Mouse (Mus musculus) layer of hippocampus, postnatal 36 days (tissue): ENCODE results near the gene Zxdc. TPM values are rescaled to one million over a fixed set of nuclear protein-coding genes. Genes with fewer than 3 reads are reported as not detected.
A peak's percentile ranks its signal among the peaks of the same experiment; 100 is the strongest.

ENCODE experiments used
- DNase-seq, 2 experiments: peaks; one replicate each; pipeline ENCODE4 v3.0.0; 2022
- total RNA-seq, 2 experiments: library from RNA; stranded (reverse); gene quantifications; 2 replicates each; pipeline ENCODE4 v1.2.3; 2021

The Zxdc gene
- total RNA-seq: 10 to 100 TPM; 29.6 to 33.5 TPM

GRCm38 (mm10) chr6:90368976-90369724 lies at the start of gene Zxdc:
TSS of gene Zxdc (plus strand) at chr6:90369492.
- peak; percentile 99 for DNase-seq

- DNase-seq: no peak
Measured at GRCm38 (mm10) chr6:90320429-90320828, 48.9 kb upstream of the Zxdc start.

DNA sequence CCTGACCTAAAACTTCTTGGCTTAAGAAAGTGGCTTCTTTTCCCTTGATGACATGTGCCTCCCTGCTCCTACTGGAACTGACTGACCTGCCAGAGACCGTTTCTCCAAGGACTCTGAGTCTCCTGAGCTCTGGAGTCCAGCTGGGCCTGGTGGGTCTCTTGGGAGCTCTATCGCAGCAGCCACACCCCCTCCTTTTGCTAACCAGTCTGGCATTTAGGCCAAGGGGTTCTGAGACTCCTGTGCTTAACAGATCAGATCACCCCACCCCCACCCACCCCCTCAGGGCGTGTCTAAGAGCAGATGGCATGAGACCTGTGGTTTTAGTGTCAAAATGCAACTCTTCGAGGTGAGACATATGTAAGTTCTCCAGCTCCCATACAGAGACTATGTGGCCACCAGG lies 47.5 kb upstream of the Zxdc start:
- no peak for DNase-seq

DNA sequence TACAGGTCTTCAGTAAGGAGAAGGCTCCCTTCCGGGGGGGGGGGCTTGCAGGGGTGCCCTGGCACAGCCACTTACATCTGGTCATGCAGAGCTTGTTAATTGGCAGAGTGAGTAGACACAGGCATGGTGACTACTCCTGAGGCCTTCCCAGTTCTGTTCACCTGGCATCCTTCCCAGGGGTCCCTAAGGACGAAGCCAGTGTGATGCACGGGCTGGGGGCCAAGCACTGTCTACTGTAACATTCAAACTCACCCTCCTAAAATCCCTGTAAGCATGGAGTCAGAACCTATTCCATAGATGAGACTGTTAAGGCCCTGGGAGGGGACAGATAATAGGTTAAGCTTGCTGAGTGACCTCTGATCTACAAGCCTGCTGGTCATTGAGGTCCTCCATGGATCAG lies 45.3 kb upstream of the Zxdc start:
- no peak for DNase-seq

GRCm38 (mm10) chr6:90324463-90324862 lies 44.8 kb upstream of the Zxdc start:
- DNase-seq: no peak

GRCm38 (mm10) chr6:90324991-90325390 lies 44.3 kb upstream of the Zxdc start, which contains the start of gene Chst13:
TSS of gene Chst13 (minus strand) at chr6:90325185.
- no peak for DNase-seq

- DNase-seq: no peak
Measured at GRCm38 (mm10) chr6:90327670-90328069, 41.6 kb upstream of the Zxdc start.

DNA sequence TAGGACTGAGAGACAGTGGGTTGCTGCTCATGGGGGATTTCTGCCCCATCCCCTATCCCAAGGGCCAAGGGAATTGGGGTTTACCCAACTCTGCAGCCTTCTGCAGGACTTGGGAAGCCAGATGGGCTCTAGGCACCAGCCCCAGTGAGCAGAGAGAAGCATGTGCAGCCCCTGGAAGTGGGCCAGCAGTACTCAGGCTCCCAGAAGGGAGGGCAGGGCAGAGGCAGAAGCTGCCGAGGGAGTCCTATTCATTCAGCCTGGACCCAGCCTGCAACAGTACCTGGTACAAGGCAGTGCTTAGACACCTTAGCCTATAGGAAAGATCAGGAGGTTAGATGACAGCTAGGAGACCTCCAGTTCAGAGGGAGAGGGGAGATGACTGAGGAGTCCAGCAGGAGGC lies 39.3 kb upstream of the Zxdc start:
- peak; percentile 74 to 80 for DNase-seq

- no peak for DNase-seq
Measured at GRCm38 (mm10) chr6:90332561-90333425, 36.5 kb upstream of the Zxdc start, which contains the start of gene Uroc1. TSS of gene Uroc1 (plus strand) at chr6:90333284.

- no peak for DNase-seq
Measured at GRCm38 (mm10) chr6:90334244-90334643, 35.0 kb upstream of the Zxdc start.

- DNase-seq: no peak
Measured at GRCm38 (mm10) chr6:90342343-90342742, 26.9 kb upstream of the Zxdc start.

DNA sequence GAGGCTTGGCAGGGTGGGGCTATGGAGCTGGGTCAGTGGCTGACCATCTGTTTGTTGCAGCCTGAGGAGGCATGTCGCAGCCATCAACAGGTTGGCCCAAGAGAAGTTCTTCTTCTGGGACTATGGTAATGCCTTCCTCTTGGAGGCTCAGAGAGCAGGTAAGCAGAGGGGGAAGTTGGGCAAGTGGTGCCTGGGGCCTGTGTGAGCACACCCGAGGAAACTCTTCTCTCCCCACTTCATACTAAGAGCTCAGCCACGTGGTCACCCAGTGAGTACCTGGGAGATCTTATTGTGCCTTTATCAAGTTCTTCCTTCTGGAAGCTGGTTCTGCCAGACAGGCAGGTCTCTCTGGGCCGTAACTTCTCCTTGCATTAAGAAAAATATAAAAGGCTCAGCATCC lies 22.1 kb upstream of the Zxdc start:
- DNase-seq: no peak

DNA sequence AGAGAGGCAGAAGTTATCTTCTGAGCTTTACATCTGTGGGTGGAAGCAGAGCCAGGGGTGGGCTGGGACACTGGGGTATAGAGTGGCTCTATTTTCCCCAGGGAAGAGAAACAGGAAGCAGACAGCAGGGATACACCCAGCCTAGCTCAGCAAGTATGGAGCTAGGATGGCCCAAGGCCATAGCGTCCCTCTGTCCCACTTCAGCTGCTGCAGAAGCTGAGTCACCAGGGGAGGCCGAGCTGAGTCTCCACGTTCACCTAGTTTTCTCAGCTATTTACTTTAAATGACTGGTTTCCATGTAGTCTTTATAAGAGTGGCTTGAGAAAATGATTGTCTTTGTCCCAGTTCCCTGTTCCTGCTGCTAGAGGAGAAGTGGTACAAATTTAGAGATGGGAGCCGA lies 20.8 kb upstream of the Zxdc start:
- DNase-seq: no peak

- no peak for DNase-seq
Measured at GRCm38 (mm10) chr6:90350011-90350410, 19.3 kb upstream of the Zxdc start.

DNA sequence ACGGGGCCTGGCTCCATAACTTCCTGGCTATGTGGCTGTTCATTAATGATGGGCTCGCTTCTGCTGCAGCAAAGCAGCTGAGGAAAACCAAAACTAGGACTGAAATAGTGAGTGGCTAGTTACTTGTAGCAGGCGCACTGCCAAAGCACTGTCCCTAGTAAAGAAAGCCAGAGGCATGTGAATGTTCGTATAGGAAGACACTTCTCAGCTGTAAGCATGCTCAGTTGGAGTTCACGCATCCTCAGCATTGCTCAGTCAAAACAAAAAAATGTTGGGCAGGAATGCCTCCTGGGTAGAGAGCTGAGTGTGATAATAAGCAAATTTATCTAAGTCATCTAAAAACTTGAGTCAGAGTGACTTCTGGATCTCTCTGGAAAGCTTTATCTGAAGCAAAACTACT lies 11.2 kb upstream of the Zxdc start:
- no peak for DNase-seq

DNA sequence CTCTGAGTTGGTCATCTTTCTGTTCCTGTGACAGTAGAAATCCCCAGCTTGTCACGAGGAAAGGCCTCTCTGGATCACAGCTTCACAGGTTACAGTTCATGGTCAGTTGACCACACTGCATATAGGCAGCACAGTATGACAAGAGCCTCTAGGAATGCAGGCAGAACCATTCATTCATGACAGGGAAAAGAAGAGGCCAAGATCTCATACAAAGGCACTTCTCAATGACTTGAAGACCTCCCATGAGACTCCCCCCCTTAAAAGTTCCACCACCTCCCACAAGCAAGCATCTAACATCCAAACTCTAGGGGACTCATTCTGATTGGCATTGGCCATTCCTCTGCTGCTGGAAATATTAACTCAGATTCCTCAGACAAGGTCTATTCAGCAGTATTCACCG lies 9.8 kb upstream of the Zxdc start:
- DNase-seq: no peak

- DNase-seq: no peak
Measured at GRCm38 (mm10) chr6:90360024-90360781, 9.1 kb upstream of the Zxdc start.

DNA sequence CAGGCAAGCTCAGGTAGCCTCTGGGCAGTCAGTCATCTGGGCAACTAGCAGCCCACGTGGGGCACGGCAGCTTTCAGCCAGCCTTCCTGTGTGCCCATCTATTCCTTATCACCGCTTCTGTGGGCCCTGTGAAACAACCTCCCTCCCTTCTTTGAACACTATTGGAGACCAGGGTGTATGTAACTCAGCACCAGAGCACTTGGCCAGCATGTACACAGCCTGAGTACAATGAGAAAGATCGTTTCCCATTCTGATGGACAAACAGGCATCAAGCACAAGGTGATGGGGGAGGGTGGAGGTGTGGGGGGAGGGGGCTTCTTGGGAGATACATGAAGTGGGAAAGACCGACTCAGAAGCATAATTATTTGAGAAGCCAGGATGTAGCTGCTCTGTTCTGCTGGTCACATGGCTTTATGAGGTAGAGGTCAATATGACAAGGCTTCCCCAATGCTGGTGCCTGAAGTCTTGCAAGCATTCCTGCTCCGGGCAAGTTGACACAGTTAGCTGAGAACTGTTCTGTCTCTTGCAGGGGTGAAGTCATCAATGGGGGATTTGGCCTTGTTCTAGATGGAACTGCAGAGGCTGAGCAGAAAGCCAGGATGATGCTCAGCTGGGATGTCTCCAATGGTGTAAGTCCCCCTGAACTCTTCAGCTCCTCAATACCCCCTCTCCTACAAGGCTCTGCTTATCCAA lies 8.2 kb upstream of the Zxdc start:
- no peak for DNase-seq

DNA sequence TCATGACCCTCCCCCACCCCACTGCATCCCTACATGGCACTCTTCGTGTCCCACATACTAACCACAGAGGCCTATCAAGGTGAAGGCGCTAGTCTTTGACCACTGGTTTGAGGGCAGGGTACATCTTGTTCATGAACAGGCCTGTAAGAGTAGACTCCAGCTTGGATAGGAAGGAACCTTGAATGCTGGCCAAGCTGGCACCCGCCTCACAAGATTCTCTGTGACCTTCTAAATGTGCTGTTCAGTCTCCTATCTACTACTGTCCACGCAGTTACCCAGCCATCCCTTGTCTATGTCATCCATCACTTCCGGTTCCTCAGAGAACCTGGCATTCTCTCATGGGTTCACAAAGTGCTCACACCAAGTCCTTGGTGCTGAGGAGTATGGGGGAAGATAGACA lies 6.0 kb upstream of the Zxdc start:
- no peak for DNase-seq

GRCm38 (mm10) chr6:90369725-90370553 lies 647 bp downstream of the Zxdc start:
- DNase-seq: peak; percentile 21 to 42

DNA sequence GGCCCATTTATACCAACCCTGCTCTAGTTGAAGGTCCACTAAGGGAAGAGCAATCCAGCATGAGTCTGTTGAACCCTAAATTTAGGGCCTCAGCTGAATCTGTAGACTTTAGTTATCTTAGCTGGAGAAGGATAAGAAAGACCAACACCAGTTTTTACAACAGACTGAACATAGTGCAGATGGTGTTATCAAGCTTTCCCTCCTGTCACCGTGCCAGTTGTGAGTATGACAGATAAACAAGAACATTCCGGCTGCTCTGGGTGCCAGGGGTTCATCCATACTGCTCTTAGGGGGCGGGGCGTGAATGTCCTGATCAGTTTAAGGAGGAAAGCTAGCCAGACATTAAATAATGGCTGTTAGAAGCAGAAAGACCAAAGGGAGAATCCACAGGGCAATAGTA lies 5.4 kb downstream of the Zxdc start:
- DNase-seq: no peak
